Mouse (Mus musculus) gastrocnemius, postnatal 25 days (tissue): ENCODE measurements around the gene Cenpb. TPM values are rescaled to one million over a fixed set of nuclear protein-coding genes. Genes with fewer than 3 reads are reported as not detected.
A peak's percentile ranks its signal among the peaks of the same experiment; 100 is the strongest.

Experiments
- DNase-seq: peaks from one replicate; pipeline ENCODE4 v3.0.0; 2022
- total RNA-seq, 2 experiments: library from RNA; stranded (reverse); gene quantifications; 1 replicate in 1 of 2; 2 replicates in 1 of 2; pipeline ENCODE4 v1.2.3; 2021

Gene Cenpb
- total RNA-seq, 2 experiments from 2014 or later = 58.9 to 61.8 TPM

DNA sequence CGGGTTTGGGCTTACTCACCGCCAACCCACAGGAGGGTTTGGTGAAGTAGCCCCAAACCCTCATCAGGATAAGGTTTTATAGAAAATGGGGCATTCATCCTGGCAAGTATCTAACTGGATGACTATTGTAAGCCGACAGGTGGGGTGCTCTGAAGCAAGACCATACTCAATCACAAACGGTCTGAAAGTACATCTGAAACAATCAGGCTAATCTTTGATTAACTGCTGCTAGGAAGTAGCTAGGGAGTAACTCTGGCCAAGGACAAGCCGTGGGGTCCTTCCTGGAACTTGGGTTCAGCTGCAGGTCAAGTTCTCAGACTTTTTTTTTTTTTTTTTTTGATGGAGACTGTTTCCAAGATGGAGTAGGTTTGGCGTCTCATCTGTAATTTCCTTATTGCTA, 11.9 kb downstream of the Cenpb start:
- no peak for DNase-seq

DNA sequence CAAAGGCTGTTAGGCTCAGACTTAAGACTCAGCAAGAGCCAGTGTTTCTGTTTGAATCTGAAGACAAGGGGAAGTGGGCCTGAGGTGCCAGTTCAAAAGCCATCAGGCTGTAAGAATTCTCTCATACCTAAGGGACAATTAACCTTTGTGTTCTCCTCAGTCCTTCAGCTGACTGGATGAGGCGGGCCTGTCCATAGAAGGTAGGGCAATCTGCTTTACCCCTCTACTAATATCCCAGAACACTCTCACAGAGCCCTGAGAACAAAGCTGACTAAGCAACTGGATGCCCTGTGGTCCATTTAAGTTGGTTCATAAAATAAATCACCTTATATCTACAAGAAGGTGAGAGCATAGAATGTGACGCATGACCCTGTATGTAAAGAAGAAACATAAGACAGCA, 13.7 kb downstream of the Cenpb start:
- DNase-seq = no peak

DNA sequence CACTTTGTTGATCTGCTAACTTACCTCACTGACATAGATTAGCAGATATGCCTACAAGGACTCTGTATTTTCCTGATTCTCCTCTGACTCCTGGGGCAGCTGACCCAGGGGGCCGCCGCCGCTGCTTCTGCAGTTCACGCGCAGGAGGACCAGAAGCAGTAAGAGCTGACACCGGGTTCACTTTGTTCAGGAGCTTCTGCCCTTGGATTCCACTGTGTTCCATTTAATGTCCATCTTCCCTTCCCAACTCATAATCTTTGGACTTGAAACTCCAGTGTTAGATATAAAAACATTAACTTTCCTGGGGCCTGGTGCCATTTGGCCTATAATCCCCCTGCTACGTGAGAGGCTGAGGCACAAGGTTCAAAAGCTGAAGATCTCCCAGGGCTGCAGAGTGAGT, 15.9 kb downstream of the Cenpb start:
- DNase-seq = no peak

DNA sequence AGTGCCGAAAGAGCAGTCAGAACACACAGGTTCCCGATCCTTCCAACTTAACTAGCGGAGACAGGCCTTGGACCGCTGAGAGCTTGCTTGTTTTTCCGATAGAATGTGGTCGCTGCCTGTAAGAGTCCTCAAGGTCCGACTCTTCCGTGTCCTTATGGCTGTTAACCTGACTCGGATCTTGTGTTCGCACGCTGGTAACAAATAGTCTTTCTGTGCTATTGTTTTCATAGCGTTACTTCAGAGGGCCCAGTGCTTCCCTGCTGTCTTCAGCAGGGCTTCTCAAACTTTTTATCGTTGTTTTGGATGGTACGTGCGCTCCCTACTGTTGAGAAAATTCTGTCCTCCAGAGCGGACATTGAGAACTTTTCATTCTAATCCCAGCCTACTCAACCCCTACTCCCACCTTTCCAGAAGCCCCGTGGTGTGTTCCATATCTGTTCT, 19.2 kb downstream of the Cenpb start:
- no peak for DNase-seq

DNA sequence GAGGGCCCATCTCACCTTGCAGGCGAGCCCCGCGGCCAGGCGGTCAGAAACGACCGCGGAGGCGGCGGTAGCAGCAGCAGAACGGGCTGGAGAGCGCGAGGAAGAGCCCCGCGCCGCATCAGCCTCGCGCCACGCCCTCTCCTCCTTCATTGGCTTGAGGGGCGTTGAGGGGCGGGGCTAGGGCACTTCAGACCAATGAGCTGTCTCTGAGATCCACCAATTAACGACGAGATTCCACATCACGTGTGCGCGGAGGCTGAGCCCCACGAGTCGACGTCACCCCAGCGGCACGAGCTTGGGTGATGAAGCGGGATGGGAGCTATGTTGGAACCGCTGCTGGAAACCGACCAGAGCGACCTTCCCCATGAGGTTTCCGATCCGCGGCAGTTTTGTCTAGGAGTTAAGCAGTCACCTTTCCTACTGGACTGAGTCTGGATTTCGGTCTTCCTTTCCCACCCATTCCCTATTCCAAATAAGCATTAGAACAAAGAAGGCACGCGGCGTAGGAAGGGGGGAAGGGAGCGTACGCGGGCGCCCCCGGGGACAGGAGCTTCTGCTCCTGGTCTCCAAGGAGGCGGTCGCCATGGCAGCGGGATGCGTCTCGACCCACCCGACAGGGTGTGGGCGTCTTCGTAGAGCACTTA, 19.8 kb downstream of the Cenpb start, which contains the start of gene 1700037H04Rik:
1700037H04Rik (minus strand) TSS at position 144 of the 644 bp plus-strand sequence.
- DNase-seq = peak; percentile 96

DNA sequence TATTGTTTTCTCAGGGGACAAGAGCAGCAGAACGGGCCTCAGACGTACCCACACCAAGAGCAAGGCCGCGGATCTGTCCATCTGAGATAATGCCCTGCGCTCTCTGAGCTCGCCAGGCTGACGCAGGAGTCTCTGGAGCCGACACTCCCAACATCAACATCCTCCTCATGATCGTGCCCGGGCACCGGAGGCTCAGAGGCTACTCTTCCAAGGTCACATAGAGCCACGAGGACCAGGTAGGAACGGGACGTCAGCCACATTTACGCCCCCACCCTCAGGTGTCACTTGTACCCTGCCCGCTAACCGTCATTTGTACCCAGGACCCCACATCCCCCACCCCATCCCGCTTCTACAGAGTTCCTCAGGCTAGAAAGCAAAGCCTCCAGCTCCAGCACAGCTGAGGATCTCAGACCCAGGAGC, 20.4 kb downstream of the Cenpb start:
- DNase-seq = no peak

DNA sequence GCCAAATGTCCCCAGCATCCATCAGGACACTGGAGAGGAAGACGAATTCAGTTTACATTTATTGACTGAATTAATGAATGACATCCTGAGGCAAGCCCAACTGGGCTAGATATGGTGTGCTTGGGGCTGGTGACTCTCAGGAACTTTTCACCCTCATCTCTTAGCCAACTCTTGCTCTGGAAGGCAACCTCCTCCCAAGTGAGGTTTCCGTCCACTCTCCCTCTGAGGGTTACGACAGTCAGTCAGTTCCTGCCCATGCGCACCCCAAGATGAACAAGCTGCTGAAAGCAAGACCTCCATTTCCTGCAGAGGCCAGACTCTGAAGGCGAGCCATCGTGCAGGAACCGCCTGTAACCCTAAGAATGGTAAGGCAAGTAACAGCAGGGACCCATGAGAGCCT, 22.9 kb downstream of the Cenpb start:
- DNase-seq = no peak

DNA sequence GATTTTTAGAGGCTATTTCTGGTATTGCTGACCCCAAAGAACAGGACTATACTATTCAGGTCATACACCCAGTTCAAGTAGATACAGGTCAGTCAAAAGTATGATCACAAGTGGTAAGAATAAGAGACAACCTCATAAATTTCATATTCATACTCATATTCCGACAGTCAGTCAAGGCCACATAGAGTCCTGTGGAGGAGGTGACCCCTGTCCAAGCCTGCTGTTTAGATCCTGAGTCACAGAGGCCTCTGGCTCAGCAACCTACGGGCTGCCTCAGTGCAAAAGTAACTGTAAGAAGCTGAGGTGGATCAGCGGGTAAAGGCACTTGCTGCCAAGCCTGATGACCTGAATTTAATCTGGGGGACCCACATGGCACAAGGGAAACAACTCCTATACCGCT, 25.8 kb downstream of the Cenpb start:
- DNase-seq = no peak

DNA sequence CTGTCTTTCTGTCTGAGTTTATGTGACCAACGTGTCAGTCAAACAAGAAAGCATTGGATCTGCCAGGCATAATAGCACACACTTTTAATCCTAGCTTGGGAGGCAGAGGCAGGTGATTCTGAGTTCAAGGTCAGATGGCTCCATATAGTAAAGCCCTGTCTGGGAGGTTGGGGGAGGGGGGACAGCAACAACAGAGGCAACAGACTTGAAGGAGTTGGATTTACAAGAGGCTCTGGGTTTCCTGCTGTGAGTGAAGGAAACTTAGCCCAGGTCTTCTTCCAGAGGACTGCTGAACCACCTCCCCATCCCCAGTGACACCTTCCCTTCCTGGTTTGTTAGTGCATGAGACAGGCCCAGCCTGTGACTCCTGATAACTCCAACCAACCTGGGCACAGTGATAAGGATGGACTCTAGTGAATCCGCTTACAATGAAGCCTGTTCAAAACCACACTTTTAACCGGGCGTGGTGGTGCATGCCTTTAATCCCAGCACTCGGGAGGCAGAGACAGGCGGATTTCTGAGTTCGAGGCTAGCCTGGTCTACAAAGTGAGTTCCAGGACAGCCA, 27.6 kb downstream of the Cenpb start:
- no peak for DNase-seq

DNA sequence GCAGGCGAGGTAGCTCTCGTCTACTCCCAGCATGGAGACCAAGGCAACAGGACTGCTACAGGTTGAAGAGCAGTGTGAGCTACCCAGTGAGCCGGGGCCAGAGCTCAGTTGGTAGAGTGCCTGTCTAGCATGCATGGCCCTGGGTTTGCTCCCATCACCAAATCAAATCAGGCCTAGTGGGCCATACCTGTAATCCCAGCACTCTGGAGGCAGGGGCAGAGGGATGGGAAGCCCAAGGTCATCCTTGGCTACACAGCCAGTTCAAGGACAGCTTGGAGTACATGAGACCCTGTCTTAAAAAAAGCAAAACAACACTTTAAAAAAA, 30.7 kb downstream of the Cenpb start:
- DNase-seq = no peak

DNA sequence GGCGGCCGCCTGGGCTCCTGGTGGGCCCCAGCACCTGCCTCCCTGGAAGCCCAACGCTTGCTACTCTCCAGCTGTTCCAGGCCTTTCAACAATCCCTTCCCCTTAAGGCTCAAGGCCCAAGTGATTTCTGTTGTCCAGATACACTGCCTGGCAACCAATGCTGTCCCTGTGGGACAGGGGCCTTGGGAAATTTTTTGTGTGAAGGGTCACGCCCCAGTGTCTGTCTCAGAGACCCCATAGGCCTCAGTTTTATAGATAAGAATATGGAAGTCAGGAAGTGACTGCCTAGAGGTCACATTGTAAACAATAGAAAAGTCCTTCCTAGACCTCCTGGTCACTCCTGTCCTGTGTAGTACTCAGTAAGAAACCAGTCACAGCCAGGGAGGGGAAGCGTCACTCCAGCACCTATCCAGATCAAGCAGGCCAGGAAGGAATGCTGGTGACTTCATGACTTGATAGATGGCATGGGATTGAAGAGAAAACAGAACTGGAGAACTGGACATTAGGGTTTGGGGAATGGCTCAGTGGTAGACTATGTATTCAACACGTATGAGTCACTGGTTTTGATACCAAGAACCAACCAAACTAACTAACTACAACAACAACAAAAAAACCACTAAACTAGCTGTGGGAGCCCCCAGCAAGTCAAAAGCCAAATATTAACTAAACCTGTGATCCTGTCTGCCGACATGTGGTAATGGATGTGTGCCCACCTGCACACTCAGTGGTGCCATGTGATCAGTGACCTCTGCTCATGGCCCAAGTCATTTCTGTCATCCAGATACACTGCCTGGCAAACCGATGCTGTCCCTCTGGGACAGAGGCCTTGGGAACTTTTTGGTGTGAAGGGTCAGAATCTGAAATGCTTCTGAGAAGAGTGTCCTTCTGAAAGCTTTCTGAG, 31.3 kb downstream of the Cenpb start:
- DNase-seq = no peak

DNA sequence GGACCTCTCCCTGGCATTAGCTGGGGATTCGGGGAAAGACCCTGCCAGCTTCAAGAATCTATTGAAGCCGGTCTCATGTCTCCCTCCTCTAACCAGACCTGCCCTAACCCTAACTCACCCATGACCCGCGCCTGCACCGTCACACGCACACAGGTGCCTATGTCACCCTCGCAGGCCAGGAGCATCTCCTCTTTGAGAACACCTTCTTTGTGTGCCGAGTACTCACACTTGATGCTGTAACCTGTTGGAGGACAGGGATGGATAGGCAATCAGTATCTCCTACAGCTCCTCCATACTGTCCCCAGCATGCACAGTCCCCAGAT, 32.9 kb downstream of the Cenpb start:
- DNase-seq = no peak

DNA sequence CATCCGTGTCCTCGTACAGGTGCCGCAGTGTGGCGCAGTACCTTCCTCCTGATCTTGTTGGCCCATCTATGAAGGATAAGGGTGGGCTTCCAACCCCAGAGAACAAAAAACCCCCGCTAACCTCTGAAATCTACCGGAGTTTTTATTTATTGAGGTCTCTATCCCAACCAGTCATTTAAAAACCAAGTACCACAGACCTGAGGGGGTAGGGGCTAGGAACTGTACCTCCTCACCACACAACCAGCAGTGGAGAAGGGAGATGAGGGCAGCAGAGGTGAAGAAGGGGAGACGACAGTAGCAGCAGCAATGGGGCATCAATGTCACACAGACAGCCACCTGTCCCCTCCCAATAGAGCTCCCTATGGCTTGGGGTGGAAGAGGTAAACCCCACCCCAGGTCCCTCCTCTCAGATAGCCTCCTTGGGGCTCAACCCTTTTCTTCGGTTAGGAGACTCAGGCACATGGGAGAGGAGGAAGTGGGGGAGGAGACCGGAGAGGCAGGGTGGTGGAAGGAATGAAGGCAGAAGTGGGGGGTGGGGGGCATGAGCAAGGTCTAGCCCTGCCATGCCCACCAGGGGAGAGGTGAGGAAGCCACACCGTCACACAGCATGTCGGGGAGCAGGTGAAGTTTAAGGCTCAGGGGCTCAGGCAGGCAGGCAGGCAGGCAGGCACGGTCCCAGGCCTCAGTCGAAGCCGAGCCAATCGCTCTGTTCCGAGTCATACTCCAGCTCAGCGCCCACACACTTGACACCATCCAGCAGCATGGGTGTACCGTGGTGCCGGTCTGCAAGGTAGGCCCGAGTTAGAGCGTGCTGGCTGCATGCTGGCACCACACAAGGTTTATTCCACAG, 33.4 kb downstream of the Cenpb start:
- DNase-seq = no peak

DNA sequence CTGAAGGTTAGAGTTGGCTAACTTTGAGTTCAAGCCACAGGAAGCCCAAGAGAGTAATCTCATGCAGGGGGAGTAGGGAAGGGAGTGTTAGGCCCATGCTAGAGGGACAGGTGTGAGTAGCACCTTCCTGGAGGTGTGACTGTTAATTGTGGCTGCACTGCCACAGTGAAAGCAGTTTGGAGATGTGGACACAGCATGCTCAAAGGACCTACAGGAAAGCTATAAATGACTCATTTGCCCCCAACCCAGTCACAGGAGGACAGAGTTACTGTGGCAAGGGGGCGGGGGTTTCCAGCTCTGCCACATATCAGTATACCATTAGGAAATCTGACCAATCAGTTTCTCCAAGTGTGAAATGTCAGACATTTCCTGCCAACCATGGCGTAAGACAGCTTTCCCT, 34.3 kb downstream of the Cenpb start:
- no peak for DNase-seq

DNA sequence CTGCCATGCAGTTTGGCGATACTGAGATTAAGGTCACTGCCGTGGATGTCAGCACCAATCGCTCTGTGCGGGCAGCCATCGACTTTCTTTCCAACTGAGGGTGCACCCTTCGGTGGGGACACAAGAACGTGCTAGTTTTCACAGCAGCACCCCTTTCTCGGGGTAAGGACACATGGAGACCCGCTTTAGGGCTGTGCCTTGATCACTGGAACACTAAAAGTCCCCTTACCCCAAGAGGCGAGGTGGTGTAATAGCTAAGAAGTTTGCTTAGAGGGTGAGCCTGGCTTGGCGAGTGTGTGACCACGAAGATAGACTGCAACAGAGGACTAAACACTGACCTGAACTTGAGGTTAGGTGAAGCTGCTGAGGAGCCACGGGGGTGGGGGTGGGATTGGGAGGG, 34.7 kb downstream of the Cenpb start:
- no peak for DNase-seq

DNA sequence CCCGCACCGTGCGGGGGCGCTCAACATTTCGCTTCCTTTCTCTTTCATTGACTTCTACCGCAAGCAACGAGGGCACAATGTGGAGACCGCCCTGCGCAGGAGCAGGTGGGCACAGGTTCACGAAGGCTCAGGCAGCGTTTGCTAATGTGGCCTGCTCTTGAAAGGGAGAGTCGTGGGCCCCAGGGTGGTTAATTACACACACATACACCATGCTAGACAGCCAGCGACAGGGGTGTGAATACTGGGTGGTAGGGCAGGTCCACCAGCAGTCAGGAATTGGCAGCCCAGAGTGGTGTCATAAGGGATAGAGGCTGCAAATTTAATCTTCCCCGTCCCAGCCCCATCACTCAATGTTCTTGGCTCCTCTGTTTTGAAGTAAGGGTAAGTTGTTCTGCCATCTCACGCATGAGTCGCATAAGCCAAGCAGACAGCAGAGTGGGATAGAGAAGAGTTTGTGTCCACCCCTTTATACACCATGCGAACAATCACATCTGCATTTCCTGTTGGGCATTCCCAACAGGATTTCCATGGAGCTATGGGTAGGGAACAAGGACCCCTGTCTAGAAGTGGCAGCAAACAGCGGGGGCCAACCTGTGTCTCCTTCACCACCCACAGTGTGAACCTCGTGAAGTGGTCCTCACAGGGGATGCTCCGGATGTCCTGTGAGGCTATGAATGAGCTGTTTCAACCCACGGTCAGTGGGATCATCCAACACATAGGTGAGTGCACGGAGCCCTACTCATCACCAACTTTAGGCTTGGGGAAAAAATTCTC, 36.7 kb downstream of the Cenpb start:
- DNase-seq = no peak

DNA sequence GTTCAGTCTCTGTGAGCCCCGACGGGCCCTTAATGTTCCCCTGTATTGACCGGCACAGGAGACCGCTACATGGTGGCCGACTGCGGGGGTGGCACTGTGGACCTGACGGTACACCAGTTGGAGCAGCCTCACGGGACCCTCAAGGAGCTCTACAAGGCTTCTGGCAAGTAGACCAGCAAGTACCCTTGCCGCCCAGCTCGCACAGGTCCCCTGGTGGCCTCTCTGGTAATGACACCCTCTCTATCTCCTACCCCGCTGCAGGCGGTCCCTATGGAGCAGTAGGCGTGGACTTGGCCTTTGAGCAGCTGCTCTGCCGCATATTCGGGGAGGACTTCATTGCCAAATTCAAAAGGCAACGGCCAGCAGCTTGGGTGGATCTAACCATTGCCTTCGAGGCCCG, 37.3 kb downstream of the Cenpb start:
- peak; percentile 75 for DNase-seq

DNA sequence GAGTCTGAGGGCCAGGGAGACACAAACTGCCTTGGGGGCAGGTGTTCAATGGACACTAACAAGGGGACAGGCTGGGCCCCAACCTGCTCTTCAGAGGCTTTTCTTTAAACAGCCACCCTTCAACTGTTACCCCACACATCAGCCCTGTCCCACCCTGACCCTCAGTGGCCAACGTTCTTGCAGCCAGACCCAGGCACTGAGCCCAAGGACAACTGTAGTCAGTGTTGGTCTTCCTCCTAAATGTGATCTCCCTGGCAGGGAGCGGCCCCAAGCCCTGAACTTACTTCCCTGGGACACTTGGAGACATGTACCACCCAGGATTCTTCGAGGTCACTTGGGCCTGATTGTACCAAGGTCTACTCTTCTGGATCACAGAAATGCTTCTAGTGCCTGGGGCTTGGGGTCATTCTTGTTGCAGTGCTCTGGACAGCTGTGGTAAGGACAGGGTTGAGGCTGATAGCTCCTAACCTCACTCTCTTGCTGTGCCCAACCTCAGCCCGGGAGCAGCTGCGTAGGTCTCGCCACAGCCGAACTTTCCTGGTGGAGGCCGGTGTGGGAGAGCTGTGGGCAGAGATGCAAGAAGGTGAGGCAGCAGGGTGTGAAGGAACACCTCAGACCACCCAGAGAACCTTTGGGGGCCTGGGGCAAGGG, 38.4 kb downstream of the Cenpb start:
- DNase-seq = no peak

DNA sequence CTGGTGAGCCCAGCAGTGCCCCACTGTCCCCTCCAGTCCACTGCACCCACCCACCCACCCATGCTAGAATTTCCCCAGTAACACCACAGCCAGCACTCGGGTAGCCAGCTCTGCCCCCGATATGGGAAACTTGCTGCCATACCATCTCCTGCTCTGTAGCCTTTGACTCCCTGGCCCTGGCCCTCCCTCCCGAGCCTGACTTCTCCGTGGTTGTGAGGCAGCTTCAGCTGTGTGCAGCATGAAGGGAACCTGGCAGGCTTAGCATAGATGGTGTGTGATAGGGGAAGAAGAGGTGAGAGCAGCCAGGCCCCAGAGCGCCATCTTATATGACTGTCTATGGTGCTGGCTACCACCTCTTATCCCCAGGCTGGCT, 39.3 kb downstream of the Cenpb start:
- DNase-seq = no peak

DNA sequence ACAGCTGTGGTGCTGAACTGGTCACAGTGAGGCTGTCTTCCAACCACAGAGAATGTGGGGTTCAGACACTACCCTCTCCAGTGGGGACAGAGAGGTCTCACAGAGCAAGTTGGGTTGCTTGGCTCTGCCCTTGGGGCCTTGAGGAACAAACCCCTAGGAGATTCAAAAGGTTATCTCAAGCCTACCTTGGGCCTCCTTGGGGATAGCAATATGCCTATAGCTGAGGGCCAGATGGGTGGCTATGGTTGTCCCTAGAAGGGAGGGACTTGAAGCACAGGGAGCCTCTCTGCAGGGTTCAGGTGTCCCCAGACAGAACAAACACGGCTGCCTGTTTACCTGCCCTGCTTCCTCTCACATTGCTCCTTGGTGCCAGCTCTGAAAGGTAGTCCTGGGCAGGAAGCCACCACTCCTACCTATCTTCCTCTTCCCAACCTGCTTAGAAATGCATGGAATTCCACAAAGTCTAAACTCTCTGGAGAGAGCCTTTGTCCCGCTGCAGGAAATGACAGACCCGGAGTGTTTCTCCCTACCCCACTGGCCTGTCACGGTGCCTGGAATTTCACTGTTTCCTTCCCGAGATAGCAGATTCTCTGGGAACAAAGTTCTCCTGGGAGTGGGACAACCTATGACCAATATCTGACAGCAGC, 39.9 kb downstream of the Cenpb start:
- no peak for DNase-seq

DNA sequence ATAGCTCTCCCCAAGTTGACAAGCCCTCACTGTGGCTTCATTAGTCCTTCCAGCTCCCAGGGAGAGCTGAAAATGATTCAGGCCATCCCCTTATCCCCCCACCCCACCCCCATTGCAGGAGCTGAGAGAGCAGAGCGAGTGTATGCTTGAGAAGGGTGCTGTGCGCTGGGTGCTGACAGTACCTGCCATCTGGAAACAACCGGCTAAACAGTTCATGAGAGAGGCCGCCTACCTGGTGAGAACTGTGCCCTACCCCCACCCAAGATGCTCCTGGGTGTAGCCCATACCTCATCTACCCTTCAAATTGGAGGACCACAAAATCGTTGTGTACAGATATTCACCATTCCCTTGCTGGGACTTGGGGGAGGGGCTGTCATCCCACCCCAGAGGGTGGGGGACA, 40.6 kb downstream of the Cenpb start:
- DNase-seq = peak; percentile 3
